Mouse (Mus musculus): ENCODE measurements around the gene Ror2. TPM values are rescaled to one million over a fixed set of nuclear protein-coding genes. Genes with fewer than 3 reads are reported as not detected.

Gene Ror2
- 9.0 and 12.6 TPM in 2 replicates for polyA plus RNA-seq (2015; fragmentation: Nextera tagmentation; extraction: Ambion mirVana)

DNA sequence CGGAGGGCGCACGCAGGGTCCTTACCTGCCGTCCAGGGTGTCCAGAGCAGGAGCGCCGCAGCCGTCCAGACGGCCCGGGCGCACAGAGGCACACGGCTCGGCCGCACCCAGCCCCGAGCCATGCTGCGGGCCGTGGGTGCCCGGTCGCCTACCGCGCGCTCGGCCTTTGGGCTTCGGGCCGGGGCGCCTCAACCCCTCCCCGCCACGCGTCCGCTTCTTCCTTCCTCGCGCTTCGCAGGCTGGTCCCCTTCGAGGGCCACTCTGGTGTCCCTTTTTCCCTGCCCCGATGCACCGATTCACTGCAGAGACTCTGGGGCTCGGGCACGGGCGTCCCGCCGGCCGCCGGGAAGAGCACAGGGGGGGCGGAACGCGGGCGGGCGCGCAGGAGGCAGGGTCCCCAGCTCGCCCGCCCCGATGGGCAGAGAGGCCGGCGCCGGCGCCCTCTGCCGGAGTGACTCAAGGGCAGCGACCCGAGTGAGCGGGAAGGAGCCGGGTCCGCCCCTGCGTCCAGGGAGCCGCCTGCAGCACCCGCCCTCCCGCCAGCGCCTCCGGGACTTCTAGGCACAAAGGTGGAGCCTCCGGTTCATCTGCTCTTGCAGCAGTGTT lies at the start of gene Ror2:
Gene Ror2, minus strand, starts transcription at position 369 of the 606 bp plus-strand sequence.

Other genes with a start within 250 kb of the Ror2 start
- gene Sptlc1, start 91.3 kb upstream of the Ror2 start, polyA plus RNA-seq (2015; fragmentation: Nextera tagmentation; extraction: Ambion mirVana) = 29.8 and 29.9 TPM in 2 replicates
- 22.7 and 30.6 TPM in 2 replicates for gene Msx2, start 186.9 kb upstream of the Ror2 start, polyA plus RNA-seq (2015; fragmentation: Nextera tagmentation; extraction: Ambion mirVana)

Data from urinary bladder, postnatal 0 days (tissue).